Mouse (Mus musculus) heart, postnatal 0 days (tissue): ENCODE measurements around the gene Cd151. TPM values are rescaled to one million over a fixed set of nuclear protein-coding genes. Genes with fewer than 3 reads are reported as not detected.
A peak's percentile ranks its signal among the peaks of the same experiment; 100 is the strongest.

Experiments used
- ATAC-seq: fragments of 200-750 bp; cut with Nextera tagmentation; 2 replicates; pipeline ENCODE4 v1.8.0; 2017; ENCODE audit warnings: low read depth, moderate number of reproducible peaks, moderate library complexity; ENCODE audit not compliant: insufficient read depth
- DNase-seq: peaks from one replicate; pipeline ENCODE4 v3.0.0-alpha.2; 2016; ENCODE audit warnings: low spot score
- H3K27ac ChIP-seq: fragments of 300-500 bp; sonication (generic); 2 replicates; pipeline ENCODE4 v1.5.1; 2014; ENCODE audit warnings: low read depth, mild to moderate bottlenecking
- H3K27me3 ChIP-seq: fragments of 300-500 bp; sonication (generic); 2 replicates; pipeline ENCODE4 v1.6.1; 2014; ENCODE audit warnings: low read length, mixed read lengths; ENCODE audit not compliant: control insufficient read depth, insufficient read depth
- H3K36me3 ChIP-seq: fragments of 300-500 bp; sonication (generic); replicated peaks from 2 replicates; pipeline ENCODE4 v1.6.1; 2014; ENCODE audit warnings: low read length, mixed read lengths; ENCODE audit not compliant: control insufficient read depth, insufficient read depth
- H3K4me1 ChIP-seq: fragments of 300-500 bp; sonication (generic); 2 replicates; pipeline ENCODE4 v1.6.1; 2014; ENCODE audit warnings: antibody characterized with exemption; ENCODE audit not compliant: control insufficient read depth, insufficient read depth
- H3K4me2 ChIP-seq: fragments of 300-500 bp; sonication (generic); 2 replicates; pipeline ENCODE4 v1.6.1; 2014; ENCODE audit warnings: low read depth, mild to moderate bottlenecking, low read length, moderate library complexity
- H3K4me3 ChIP-seq: fragments of 300-500 bp; sonication (generic); 2 replicates; pipeline ENCODE4 v1.5.1; 2014; ENCODE audit warnings: low read depth, low read length
- H3K9ac ChIP-seq: fragments of 300-500 bp; sonication (generic); replicated peaks from 2 replicates; pipeline ENCODE4 v1.6.1; 2014; ENCODE audit warnings: low read depth, low read length, mixed read lengths
- H3K9me3 ChIP-seq: fragments of 300-500 bp; sonication (generic); replicated peaks from 2 replicates; pipeline ENCODE4 v1.6.1; 2016; ENCODE audit warnings: low read length; ENCODE audit not compliant: control insufficient read depth
- CTCF ChIP-seq: IDR thresholded peaks from 2 replicates; pipeline ENCODE4 v1.5.1; 2016; ENCODE audit warnings: antibody characterized with exemption, control low read depth, low read depth
- EP300 ChIP-seq: IDR thresholded peaks from 2 replicates; pipeline ENCODE4 v1.6.1; 2016; ENCODE audit warnings: antibody characterized with exemption, low read depth
- WGBS: fragments of 180-500 bp; shearing (Covaris S2); extraction: QIAGEN DNeasy Blood & Tissue Kit; methylation state at CpG from one replicate; pipeline ENCODE4 v1.1.7; 2014; 5-methylcytosine and 5-hydroxymethylcytosine counted together
- polyA plus RNA-seq: library from polyadenylated mRNA; unstranded; fragments of >200 nt; fragmentation: Nextera tagmentation; extraction: Ambion mirVana; gene quantifications from 2 replicates; pipeline ENCODE4 v1.2.1, GENCODE M21; 2015
- total RNA-seq: library from RNA; depleted of rRNA; stranded (reverse); fragments of >200 nt; gene quantifications from 2 replicates; pipeline ENCODE4 v1.2.3, GENCODE M21; 2014; ENCODE audit warnings: low replicate concordance

Cd151 gene
- total and polyA plus RNA-seq, 2 experiments from 2014 or later = 37.8 to 288 TPM

GRCm38 (mm10) chr7:141426948-141427730 lies 40.1 kb upstream of the Cd151 start:
- Histone ChIP-seq H3K4me1 (peaks cover 5% of the 10 kb centered on the region; the same call in 1 of the 2 replicates), H3K27me3 (no peaks in the 10 kb centered on the region), H3K9ac (no peak overlapping the region), H3K27ac (no peak overlapping the region), H3K36me3 (peaks cover 20% of the 10 kb centered on the region), H3K4me2 (no peak overlapping the region), H3K4me3 (no peak overlapping the region), H3K9me3 (no peaks in the 10 kb centered on the region)
- WGBS = 81% methylated on average over 12 of the region's 12 CpGs
- ATAC-seq (no peak), DNase-seq (no peak)
- TF ChIP-seq EP300 (no peak), CTCF (no peak)

- ATAC-seq (no peak), DNase-seq (no peak)
- Histone ChIP-seq H3K9ac (no peak overlapping the region), H3K27me3 (no peaks in the 10 kb centered on the region), H3K4me2 (no peak overlapping the region), H3K27ac (no peak overlapping the region), H3K9me3 (no peaks in the 10 kb centered on the region), H3K4me1 (peaks cover 5% of the 10 kb centered on the region; the same call in 1 of the 2 replicates), H3K36me3 (peaks cover 20% of the 10 kb centered on the region), H3K4me3 (no peak overlapping the region)
- TF ChIP-seq CTCF (no peak), EP300 (no peak)
- 56% methylated on average over 5 of the region's 5 CpGs for WGBS
Observed at GRCm38 (mm10) chr7:141428701-141429100, 38.5 kb upstream of the Cd151 start.

DNA sequence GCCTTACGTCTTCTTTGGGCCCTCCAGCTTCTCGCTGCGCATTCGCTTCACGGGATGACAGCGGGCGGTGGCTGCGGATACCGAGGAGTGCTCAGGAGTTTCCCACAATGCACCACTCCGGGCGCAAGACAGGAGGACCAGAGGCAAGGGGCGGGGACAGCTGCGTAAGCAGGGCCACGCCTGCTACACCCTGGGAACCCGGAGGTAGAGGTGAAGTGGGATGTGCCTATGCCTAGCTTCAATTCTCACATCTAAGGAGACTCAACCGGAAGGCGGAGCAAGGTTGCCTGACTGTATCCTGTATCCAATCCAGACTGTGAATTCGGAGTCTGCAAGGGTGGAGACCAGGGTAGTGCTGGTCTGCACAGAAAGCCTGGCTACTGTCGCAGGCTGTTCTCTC lies 37.9 kb upstream of the Cd151 start, which contains the start of gene Cend1:
Gene Cend1 (minus strand): TSS at position 182 of the 400 bp plus-strand sequence.
- Histone ChIP-seq H3K9me3 (no peaks in the 10 kb centered on the region), H3K4me2 (peak within 1 kb of the TSS; percentile 29), H3K27me3 (no peaks in the 10 kb centered on the region), H3K4me3 (no peak within 1 kb of the TSS), H3K36me3 (peaks cover 20% of the 10 kb centered on the region), H3K9ac (peak within 1 kb of the TSS; percentile 9; the same call in 1 of the 2 replicates), H3K4me1 (peaks cover 10% of the 10 kb centered on the region), H3K27ac (no peak within 1 kb of the TSS)
- TF ChIP-seq EP300 (no peak), CTCF (no peak)
- DNase-seq (no peak), ATAC-seq (0 out of 2 replicates have a peak, but pooled peaks have one; percentile 14)
- WGBS = 8% methylated on average over 19 of the region's 19 CpGs

- ATAC-seq = no peak
Observed at GRCm38 (mm10) chr7:141429840-141430584, 37.2 kb upstream of the Cd151 start.

DNA sequence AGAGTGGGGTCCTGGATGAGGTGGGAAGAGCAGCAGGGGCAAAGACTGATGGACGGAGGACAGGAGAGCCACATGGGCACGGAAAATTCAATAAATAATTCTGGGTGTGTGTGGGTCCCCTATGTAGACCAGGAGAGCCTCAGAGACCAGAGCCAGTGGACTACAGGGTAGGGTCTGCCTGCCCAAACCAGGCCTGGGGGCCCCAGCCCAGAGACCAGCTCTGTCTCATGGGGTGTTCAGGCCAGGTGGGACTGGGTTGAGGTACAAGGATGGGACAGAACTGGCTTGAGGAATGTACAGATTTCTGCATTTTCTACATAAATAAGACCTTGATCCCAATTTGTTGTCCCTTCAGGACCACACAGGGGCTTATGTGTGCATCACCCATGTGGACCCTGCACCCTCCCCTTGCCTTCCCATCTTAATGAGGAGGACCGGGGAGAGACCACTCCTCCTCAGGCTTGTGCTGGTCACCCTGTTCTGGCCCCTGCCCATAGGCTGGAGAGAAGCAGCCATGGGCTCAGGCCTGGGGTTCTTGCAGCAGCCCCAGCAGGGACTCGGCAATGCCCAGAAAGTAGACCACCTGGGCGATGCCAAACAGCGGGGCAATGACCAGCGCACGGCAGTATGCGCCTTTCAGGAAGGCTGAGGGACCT lies 36.5 kb upstream of the Cd151 start:
- H3K4me1 ChIP-seq = peaks cover 21% of the 10 kb centered on the region
- WGBS = 86% methylated on average over 9 of the region's 9 CpGs
- H3K36me3 ChIP-seq = peaks cover 20% of the 10 kb centered on the region
- no peak overlapping the region for H3K4me3 ChIP-seq
- peak overlapping the region; percentile 9; the same call in 1 of the 2 replicates for H3K9ac ChIP-seq
- no peaks in the 10 kb centered on the region for H3K9me3 ChIP-seq
- ATAC-seq = no peak
- H3K4me2 ChIP-seq = no peak overlapping the region
- H3K27ac ChIP-seq = no peak overlapping the region
- TF ChIP-seq EP300 = no peak
- no peak for TF ChIP-seq CTCF
- no peaks in the 10 kb centered on the region for H3K27me3 ChIP-seq
- DNase-seq = no peak

More at GRCm38 (mm10) chr7:141429840-141430584, 37.2 kb upstream of the Cd151 start:
- H3K9me3 ChIP-seq = no peaks in the 10 kb centered on the region
- H3K27me3 ChIP-seq = no peaks in the 10 kb centered on the region
- H3K4me3 ChIP-seq = no peak overlapping the region
- 44% methylated on average over 9 of the region's 9 CpGs for WGBS
- H3K36me3 ChIP-seq = peaks cover 20% of the 10 kb centered on the region
- no peak overlapping the region for H3K4me2 ChIP-seq
- no peak overlapping the region for H3K27ac ChIP-seq
- peak overlapping the region; percentile 9; the same call in 1 of the 2 replicates for H3K9ac ChIP-seq
- no peak for TF ChIP-seq CTCF
- TF ChIP-seq EP300 = no peak
- peaks cover 17% of the 10 kb centered on the region for H3K4me1 ChIP-seq
- no peak for DNase-seq
